Mouse (Mus musculus): ENCODE measurements around the gene Bcdin3d. TPM values are rescaled to one million over a fixed set of nuclear protein-coding genes. Genes with fewer than 3 reads are reported as not detected.

The Bcdin3d gene
- total RNA-seq, 2 experiments from 2014 or later, result 3.2 to 3.4 TPM

Other genes with a start within 250 kb of the Bcdin3d start
- gene Kcnh3, start 249.9 kb downstream of the Bcdin3d start, total RNA-seq (2021), result under 1 TPM; 0.08 to 0.19 TPM
- gene Mcrs1, start 222.8 kb downstream of the Bcdin3d start, total RNA-seq (2021), result 10 to 100 TPM; 46.6 to 49.5 TPM
- gene Prpf40b, start 179.6 kb downstream of the Bcdin3d start, total RNA-seq (2021), result 10 to 100 TPM; 20.4 to 24.3 TPM
- not detected for gene Fam186b, start 178.8 kb downstream of the Bcdin3d start, total RNA-seq (2021)
- gene Fmnl3, start 104.2 kb downstream of the Bcdin3d start, total RNA-seq (2021), result 10 to 100 TPM; 19.0 to 22.3 TPM
- gene Tmbim6, start 81.8 kb downstream of the Bcdin3d start, total RNA-seq (2021), result 100 to 1,000 TPM; 233 to 243 TPM
- 1 to 10 TPM; 6.9 to 8.8 TPM for gene Nckap5l, start 17.0 kb downstream of the Bcdin3d start, total RNA-seq (2021)
- gene Faim2, start 53.4 kb upstream of the Bcdin3d start, total RNA-seq (2021), result under 1 TPM; 0.31 to 0.33 TPM
- gene Aqp2, start 104.3 kb upstream of the Bcdin3d start, total RNA-seq (2021), result not detected
- gene Aqp5, start 116.1 kb upstream of the Bcdin3d start, total RNA-seq (2021), result not detected
- not detected for gene Aqp6, start 126.7 kb upstream of the Bcdin3d start, total RNA-seq (2021)
- 1 to 10 TPM; 2.1 to 2.2 TPM for gene Racgap1, start 176.9 kb upstream of the Bcdin3d start, total RNA-seq (2021)
- under 1 TPM; 0.22 to 0.35 TPM for gene Asic1, start 195.6 kb upstream of the Bcdin3d start, total RNA-seq (2021)
- gene Smarcd1, start 227.4 kb upstream of the Bcdin3d start, total RNA-seq (2021), result 10 to 100 TPM; 18.7 to 22.1 TPM
- 1 to 10 TPM; 1.8 to 2.4 TPM for gene Gm17349, start 230.8 kb upstream of the Bcdin3d start, total RNA-seq (2021)
- gene Gpd1, start 242.8 kb upstream of the Bcdin3d start, total RNA-seq (2021), result 10 to 100 TPM; 61.0 to 62.5 TPM